Mouse (Mus musculus) frontal cortex, postnatal 10 days (tissue): ENCODE results near the gene Clstn2.

Source experiments
- DNase-seq, 2 experiments: peaks; one replicate each; pipeline ENCODE4 v3.0.0; 2022; ENCODE audit warnings: low spot score in 2 of 2, mixed read lengths in 1 of 2

The Clstn2 gene

GRCm38 (mm10) chr9:97471014-97471591 lies 561.9 kb downstream of the Clstn2 start:
- no peak for DNase-seq

DNA sequence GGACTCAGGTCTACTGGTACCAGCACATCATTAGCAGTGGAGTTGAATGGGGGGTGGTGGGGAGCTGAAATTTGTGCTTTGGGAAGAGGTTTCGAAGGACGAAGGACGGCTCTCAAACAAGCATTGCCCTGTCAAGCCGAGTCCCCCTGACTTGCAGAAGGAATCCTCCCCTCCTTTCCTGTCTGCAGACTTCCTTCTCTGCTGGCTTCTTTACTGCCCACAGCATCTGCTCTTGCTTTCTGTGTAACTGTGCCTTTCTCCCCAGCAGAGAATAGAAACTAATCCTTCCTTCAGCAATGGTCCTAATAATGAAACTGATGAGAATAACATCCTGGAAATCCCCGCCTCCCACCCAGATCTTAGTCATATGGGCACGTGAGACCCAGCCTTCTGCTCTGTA lies 572.5 kb downstream of the Clstn2 start:
- no peak for DNase-seq

DNA sequence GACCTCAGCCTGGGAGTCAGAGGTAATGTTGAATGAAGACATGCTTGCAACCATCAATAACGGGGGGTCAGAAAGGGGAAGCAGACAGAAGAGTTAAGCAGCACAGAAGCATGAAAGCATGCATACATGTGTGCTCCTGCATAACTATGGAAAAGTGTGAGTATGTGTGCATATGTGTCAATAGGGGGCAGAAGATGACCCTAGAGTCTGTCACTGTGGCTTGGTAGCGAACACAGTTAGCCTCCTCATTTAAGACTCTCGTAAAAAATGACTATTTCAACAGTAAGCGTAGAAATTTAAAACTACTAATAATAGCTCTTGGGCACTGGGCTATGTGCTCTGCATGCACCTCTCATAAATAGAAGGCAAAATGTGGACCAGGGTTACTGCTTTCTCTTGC lies 573.2 kb downstream of the Clstn2 start:
- DNase-seq, result no peak

DNA sequence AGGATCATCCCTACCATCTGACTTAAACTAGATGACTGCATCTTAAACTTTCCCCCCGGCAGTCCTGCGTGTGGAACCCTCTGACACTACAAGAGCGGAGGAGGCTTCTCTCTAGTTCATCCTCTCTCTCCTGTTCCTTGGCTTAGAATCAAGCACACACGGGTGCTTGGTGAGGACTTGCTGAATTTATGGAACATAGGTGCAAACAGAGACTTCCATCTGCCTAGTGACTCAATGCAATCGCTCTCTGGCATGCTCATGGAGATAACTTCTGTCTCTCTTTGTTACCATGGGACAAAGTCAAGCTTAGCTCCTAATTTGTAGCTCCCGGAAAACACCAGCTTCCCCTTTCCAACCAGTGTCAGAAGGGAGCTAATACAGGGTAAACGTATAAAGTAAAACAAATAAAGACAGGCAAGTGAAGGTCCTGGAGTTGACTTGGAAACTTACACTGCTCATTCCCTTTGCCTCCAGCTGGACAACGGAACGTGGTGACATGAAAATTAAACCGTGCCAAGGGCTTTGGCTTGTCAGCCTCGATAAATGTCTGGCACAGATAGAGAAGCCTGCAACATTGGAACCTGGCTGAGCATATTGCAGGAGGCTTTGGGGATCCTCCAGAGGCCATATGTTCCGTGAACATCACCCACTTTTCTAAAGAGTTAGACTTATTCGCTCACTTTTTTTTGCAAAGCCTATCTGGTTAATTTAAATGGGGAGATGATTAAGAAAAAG lies 583.5 kb downstream of the Clstn2 start:
- DNase-seq, result no peak

DNA sequence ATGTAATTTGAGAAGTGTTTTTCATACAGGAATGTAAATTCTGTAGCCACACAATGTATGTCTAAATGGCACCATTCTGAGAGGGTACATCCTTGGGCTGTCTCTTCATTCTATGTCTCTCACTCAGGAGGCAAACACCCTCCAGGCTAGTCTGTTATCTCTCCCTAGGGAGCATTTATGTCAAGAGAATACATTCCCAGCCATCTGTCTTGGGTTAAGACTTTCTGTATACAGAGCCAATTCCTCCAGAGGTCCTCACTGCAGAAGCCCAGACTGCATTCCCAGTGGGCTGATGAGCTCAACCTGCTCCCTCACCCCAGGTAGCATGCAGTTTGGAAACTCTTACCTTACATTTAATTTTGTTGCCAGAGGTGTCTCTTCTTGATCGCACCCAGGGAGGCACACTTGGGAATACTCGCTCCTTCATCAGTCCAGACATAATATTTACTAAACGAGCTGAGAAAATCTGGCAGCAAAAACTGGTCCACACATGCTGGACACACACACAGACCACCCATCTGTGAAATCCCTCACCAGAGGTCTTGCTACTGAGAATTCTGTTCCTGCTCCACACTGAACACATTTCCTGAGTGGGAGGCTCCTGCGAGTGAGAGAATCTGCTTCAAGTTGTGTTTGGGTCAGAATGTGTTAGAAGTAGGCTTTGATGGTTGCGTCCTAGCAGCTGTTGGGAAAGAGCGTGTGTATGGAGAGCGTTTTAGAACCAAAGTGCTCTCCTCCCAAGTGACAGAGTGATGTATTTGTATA lies 592.9 kb downstream of the Clstn2 start:
- no peak for DNase-seq

DNA sequence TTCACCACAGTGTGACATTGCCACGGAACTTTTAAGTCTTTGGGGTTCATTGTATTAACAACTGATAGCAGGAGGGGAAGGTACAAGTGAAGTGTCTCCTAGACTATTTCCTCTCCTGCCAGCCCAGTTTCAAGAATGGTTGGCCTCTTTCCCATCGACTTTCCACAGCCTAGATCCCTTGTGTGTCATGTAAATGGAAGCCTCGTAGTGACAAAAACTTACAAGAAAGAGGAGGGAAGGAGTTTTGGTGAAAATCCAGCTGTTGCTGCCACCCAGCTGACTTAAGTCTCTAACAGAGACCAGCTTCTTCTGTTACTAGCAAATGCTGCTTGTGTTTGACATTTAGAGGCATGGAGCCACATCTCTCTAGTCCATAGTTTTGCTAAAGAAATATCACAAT lies 598.3 kb downstream of the Clstn2 start:
- DNase-seq, result no peak

DNA sequence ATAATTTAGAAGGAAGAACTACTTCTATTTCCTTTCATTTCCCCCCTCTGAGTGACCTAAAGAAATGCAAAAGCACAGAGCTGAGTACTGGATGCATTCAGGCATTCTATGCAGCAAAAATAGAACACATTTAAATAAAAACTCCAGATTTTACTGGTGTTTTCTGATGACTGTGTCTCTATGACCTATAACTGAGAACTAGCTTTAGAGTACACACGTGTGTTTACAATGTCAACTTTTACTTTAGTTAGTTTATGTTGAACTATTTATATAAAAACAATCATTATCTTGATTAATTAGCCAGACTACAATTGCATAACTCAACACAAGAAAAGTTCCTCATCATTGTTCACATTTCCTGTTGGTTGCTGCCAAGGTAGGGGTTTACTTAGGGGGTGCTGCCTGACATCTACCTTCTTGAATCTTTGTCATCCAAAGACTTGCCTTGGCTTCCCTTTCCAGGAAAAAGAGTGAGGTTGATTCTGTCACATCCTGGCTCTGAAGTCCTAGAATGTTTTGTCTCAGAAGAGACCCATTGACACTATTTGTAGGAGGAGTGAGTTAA lies 603.0 kb downstream of the Clstn2 start:
- no peak for DNase-seq

- no peak for DNase-seq
Observed at GRCm38 (mm10) chr9:97428127-97428526, 604.9 kb downstream of the Clstn2 start.

DNA sequence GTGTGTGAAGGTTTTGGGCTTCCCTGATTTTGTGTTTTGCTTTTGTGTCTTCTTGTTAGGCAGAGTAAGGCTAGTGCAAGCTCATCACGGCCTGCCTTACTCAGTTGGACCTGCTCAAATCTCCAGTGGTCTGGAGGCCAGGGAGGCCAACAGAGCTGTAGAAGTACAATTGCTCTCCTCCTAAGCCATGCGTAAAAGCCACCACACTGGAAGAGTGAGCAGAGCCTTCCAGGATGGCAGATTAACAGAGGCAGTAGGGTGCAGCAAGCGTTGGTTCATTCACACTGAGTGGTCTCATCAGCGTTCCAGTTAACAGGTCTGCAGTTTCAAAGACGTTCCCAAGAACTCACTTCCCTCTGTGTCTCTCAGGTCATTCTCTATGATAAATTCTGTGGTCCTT lies 612.1 kb downstream of the Clstn2 start:
- no peak for DNase-seq

DNA sequence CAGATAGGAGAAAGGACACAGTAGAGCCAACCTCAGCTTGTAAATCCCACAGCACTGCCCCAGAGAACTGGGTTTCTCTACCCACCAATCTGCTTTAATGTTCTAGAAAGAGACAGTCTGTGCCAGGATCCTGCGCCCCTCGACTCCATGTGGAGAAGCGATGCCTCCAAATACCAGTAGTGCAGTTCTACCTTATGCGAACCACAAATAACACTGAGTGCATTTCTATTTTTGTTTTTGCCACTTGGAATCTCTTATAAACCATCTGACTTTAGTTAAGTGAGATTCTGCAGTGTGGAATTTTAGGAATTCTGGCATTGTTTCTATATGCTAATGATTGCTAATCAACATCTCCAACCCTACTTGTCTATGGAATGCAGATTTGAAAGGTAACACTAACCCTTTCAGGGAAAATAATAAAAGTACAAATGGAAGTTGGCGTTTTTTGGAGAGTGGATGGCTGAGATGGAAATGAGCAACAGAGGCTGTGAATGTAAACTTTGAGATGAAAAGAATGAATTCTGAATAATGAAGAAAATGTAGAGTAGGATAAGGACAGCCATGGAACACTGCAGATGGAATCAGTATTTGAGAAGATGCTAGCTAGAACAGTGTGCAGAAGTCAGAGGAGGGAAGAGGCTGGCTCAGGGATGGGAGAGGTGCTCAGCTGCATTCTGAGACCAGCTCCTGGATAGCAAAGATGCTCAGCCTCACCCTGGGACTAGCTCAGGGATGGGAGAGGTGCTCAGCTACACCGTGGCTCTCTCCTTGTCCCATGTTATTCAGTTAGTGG lies 617.9 kb downstream of the Clstn2 start:
- DNase-seq, result no peak

GRCm38 (mm10) chr9:97408142-97408541 lies 624.8 kb downstream of the Clstn2 start:
- no peak for DNase-seq
